Mouse (Mus musculus) liver, adult 2 months (tissue): ENCODE results near the gene Fgfr2. TPM values are rescaled to one million over a fixed set of nuclear protein-coding genes. Genes with fewer than 3 reads are reported as not detected.

Source experiments
- DNase-seq: peaks from one replicate; pipeline ENCODE4 v3.0.0-alpha.2; 2011; ENCODE audit warnings: low read depth, low spot score; ENCODE audit errors: extremely low read depth
- H3K27ac ChIP-seq: fragments of 200-500 bp; replicated peaks from 2 replicates; pipeline ENCODE4 v1.5.1; 2012; ENCODE audit warnings: low read depth, mild to moderate bottlenecking, control low read depth, inconsistent platforms, low read length; ENCODE audit not compliant: insufficient read depth
- H3K27me3 ChIP-seq: fragments of 200-500 bp; 2 replicates; pipeline ENCODE4 v1.6.1; 2012; ENCODE audit warnings: mild to moderate bottlenecking, moderate library complexity, low read length, inconsistent platforms; ENCODE audit not compliant: control insufficient read depth, insufficient read depth
- H3K36me3 ChIP-seq: fragments of 200-500 bp; 2 replicates; pipeline ENCODE4 v1.6.1; 2012; ENCODE audit warnings: low read length, inconsistent platforms; ENCODE audit not compliant: control insufficient read depth, insufficient read depth
- H3K4me1 ChIP-seq: fragments of 200-500 bp; 2 replicates; pipeline ENCODE4 v1.6.1; 2011; ENCODE audit warnings: low read length; ENCODE audit not compliant: control insufficient read depth, insufficient read depth
- H3K4me3 ChIP-seq: fragments of 200-500 bp; 2 replicates; pipeline ENCODE4 v1.5.1; 2011; ENCODE audit warnings: low read depth, mild to moderate bottlenecking, control low read depth, low read length, moderate library complexity; ENCODE audit not compliant: insufficient read depth
- H3K79me2 ChIP-seq: fragments of 200-500 bp; 2 replicates; pipeline ENCODE4 v1.6.1; 2012; ENCODE audit warnings: inconsistent platforms, mild to moderate bottlenecking, low read length, moderate library complexity; ENCODE audit not compliant: control insufficient read depth, insufficient read depth
- H3K9ac ChIP-seq: fragments of 200-500 bp; 2 replicates; pipeline ENCODE4 v1.6.1; 2012; ENCODE audit warnings: low read depth, mild to moderate bottlenecking, control low read depth, inconsistent platforms, low read length
- CTCF ChIP-seq: fragments of 200-500 bp; IDR thresholded peaks from 2 replicates; pipeline ENCODE4 v1.5.1; 2011; ENCODE audit warnings: low read depth, low read length, control low read depth
- POLR2A ChIP-seq: fragments of 200-500 bp; IDR thresholded peaks from 2 replicates; pipeline ENCODE4 v1.6.1; 2011; ENCODE audit warnings: low read length, control low read depth; ENCODE audit not compliant: insufficient read depth; ENCODE audit errors: extremely low read depth
- WGBS: fragments of 180-500 bp; shearing (Covaris S2); methylation state at CpG from one replicate; pipeline ENCODE4 v1.1.7; 2018; 5-methylcytosine and 5-hydroxymethylcytosine counted together
- polyA plus RNA-seq: library from polyadenylated mRNA; depleted of rRNA; stranded (reverse); fragments of >200 nt; gene quantifications from 2 replicates; pipeline ENCODE4 v1.2.3, GENCODE M21; 2012
- total RNA-seq: library from RNA; depleted of rRNA; stranded (reverse); fragments of >200 nt; gene quantifications from 2 replicates; pipeline ENCODE4 v1.2.3, GENCODE M21; 2014

Fgfr2 gene
- total and polyA plus RNA-seq, 2 experiments, result 16.7 to 35.2 TPM

GRCm38 (mm10) chr7:132249563-132250119, 873.5 kb downstream of the Fgfr2 start:
- Histone ChIP-seq H3K4me3 (no peak overlapping the region), H3K9ac (no peak overlapping the region), H3K27ac (no peak overlapping the region), H3K4me1 (no peaks in the 10 kb centered on the region), H3K36me3 (no peaks in the 10 kb centered on the region), H3K27me3 (no peaks in the 10 kb centered on the region), H3K79me2 (no peaks in the 10 kb centered on the region)
- 49% methylated on average over 10 of the region's 10 CpGs for WGBS
- no peak for TF ChIP-seq POLR2A
- DNase-seq, result no peak

- Histone ChIP-seq H3K36me3 (no peaks in the 10 kb centered on the region), H3K27ac (no peak overlapping the region), H3K4me1 (peaks cover 8% of the 10 kb centered on the region), H3K4me3 (no peak overlapping the region), H3K27me3 (no peaks in the 10 kb centered on the region), H3K9ac (no peak overlapping the region), H3K79me2 (no peaks in the 10 kb centered on the region)
- TF ChIP-seq CTCF (no peak), POLR2A (no peak)
- 60% methylated on average over 11 of the region's 11 CpGs for WGBS
- no peak for DNase-seq
Measured at GRCm38 (mm10) chr7:132247567-132247966, 875.6 kb downstream of the Fgfr2 start.

- Histone ChIP-seq H3K27ac (no peak overlapping the region), H3K36me3 (no peaks in the 10 kb centered on the region), H3K27me3 (no peaks in the 10 kb centered on the region), H3K9ac (no peak overlapping the region), H3K4me3 (no peak overlapping the region), H3K4me1 (peaks cover 8% of the 10 kb centered on the region), H3K79me2 (no peaks in the 10 kb centered on the region)
- no peak for DNase-seq
- TF ChIP-seq POLR2A, result no peak
- TF ChIP-seq CTCF, result no peak
- 84% methylated on average over 5 of the region's 5 CpGs for WGBS
Measured at GRCm38 (mm10) chr7:132247091-132247490, 876.1 kb downstream of the Fgfr2 start.

GRCm38 (mm10) chr7:132245730-132246129, 877.4 kb downstream of the Fgfr2 start:
- H3K79me2 ChIP-seq, result no peaks in the 10 kb centered on the region
- H3K4me1 ChIP-seq, result peaks cover 8% of the 10 kb centered on the region
- H3K36me3 ChIP-seq, result no peaks in the 10 kb centered on the region
- no peak for TF ChIP-seq POLR2A
- no peak for TF ChIP-seq CTCF
- WGBS, result 81% methylated on average over 6 of the region's 6 CpGs
- no peaks in the 10 kb centered on the region for H3K27me3 ChIP-seq
- no peak overlapping the region for H3K4me3 ChIP-seq
- H3K27ac ChIP-seq, result no peak overlapping the region
- no peak for DNase-seq
- no peak overlapping the region for H3K9ac ChIP-seq

GRCm38 (mm10) chr7:132244637-132245036, 878.5 kb downstream of the Fgfr2 start:
- H3K4me3 ChIP-seq, result no peak overlapping the region
- no peaks in the 10 kb centered on the region for H3K36me3 ChIP-seq
- no peak overlapping the region for H3K9ac ChIP-seq
- WGBS, result 95% methylated on average over 14 of the region's 14 CpGs
- no peaks in the 10 kb centered on the region for H3K79me2 ChIP-seq
- no peak overlapping the region for H3K27ac ChIP-seq
- no peaks in the 10 kb centered on the region for H3K27me3 ChIP-seq
- peaks cover 8% of the 10 kb centered on the region for H3K4me1 ChIP-seq
- DNase-seq, result no peak
- TF ChIP-seq CTCF, result no peak
- no peak for TF ChIP-seq POLR2A

GRCm38 (mm10) chr7:132243225-132243624, 879.9 kb downstream of the Fgfr2 start:
- Histone ChIP-seq H3K36me3 (no peaks in the 10 kb centered on the region), H3K79me2 (no peaks in the 10 kb centered on the region), H3K4me3 (no peak overlapping the region), H3K4me1 (peaks cover 8% of the 10 kb centered on the region), H3K27ac (peak overlapping the region; percentile 1; the same call in 1 of the 2 replicates), H3K9ac (no peak overlapping the region), H3K27me3 (no peaks in the 10 kb centered on the region)
- TF ChIP-seq POLR2A (no peak), CTCF (no peak)
- WGBS, result 50% methylated on average over 5 of the region's 5 CpGs
- DNase-seq, result no peak
